8 mouse cellular contexts compared by ENCODE assay signal in the genomic region with DNA sequence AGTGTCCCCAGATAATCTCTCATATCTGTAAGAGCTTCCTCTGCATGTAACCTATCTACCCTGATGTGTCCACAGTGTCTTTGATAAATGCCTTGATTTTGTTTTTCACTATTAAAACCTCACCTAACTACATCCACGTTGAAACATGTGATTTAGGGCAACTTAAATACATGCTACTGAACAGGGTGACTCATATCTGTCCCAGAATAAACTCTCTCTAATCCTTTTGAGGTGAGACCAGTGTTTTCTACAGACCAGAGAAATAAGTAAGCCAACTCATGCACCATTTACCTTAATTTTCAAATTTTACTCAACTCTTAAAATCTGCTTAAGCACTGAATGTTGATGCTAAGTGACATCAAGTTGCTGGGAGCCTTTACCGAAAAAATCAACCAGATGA. TPM values are rescaled to one million over a fixed set of nuclear protein-coding genes. Genes with fewer than 3 reads are reported as not detected.
DNase-seq lines count a peak whose midpoint lies in the region; ATAC-seq lines count a peak whose summit lies in the region.

No protein-coding gene starts in this region.

- H3K36me3 ChIP-seq in midbrain, embryonic 11.5 days (ENCODE audit: control insufficient read depth, insufficient read depth, low read length) = peaks cover 8% of the 10 kb centered on the region

- peak overlapping the region; percentile 95 for H3K9ac ChIP-seq in midbrain, embryonic 11.5 days (ENCODE audit: low read length)

- peak overlapping the region; percentile 92; the same call in 1 of the 2 replicates for H3K27ac ChIP-seq in midbrain, embryonic 11.5 days (ENCODE audit: low read depth, low read length)

- H3K9me3 ChIP-seq in midbrain, embryonic 11.5 days (ENCODE audit: control insufficient read depth, low read length) = no peaks in the 10 kb centered on the region

- peak; percentile 6 for DNase-seq in kidney, adult 9 months
- no peak for DNase-seq in kidney, postnatal 36 days
- DNase-seq in NIH3T3 (ENCODE audit: low read depth) = peak; percentile 35
- DNase-seq in heart, postnatal 10 days = peak; percentile 15 to 20
- no peak for DNase-seq in midbrain, embryonic 11.5 days (ENCODE audit: low spot score, missing footprints)
- DNase-seq in adrenal gland, postnatal 14 days = no peak
- no peak for DNase-seq in layer of hippocampus, adult 9-11 months
- no peak for DNase-seq in right cerebral cortex, postnatal 4 days

- peak overlapping the region; percentile 70 for H3K4me3 ChIP-seq in midbrain, embryonic 11.5 days (ENCODE audit: low read depth, low read length)

- no peak for ATAC-seq in midbrain, embryonic 11.5 days (ENCODE audit: low FRiP score)

- no peaks in the 10 kb centered on the region for H3K27me3 ChIP-seq in midbrain, embryonic 11.5 days (ENCODE audit: control insufficient read depth, insufficient read depth, low read length)

- WGBS in midbrain, embryonic 11.5 days = 17% methylated on average over 2 of the region's 2 CpGs

- peak overlapping the region; percentile 74 for H3K4me2 ChIP-seq in midbrain, embryonic 11.5 days

- peaks cover 14% of the 10 kb centered on the region for H3K4me1 ChIP-seq in midbrain, embryonic 11.5 days (ENCODE audit: control insufficient read depth, insufficient read depth, low read length)

- intact Hi-C loops in heart, postnatal 10 days (cut with DNase I) = loop anchor here (5.0 kb wide), 1 partner anchor 34 kb away; no protein-coding TSS in a partner anchor

RNA-seq across cellular contexts. Expression of a gene that starts 0.7 kb away (rescaled TPM):
- 10 to 100 TPM; 15.3 to 18.8 TPM for total RNA-seq in heart, postnatal 10 days (2021)
- 45.8 and 51.6 TPM in 2 replicates for polyA plus RNA-seq in midbrain, embryonic 11.5 days (2014; fragmentation: Nextera tagmentation; extraction: Ambion mirVana)
- total RNA-seq in adrenal gland, postnatal 14 days (2021) = 14.4 and 18.8 TPM in 2 replicates

RNA-seq across cellular contexts. Expression of a gene that starts 51.9 kb away (rescaled TPM):
- total RNA-seq in heart, postnatal 10 days (2021) = not detected
- not detected in 2 replicates for polyA plus RNA-seq in midbrain, embryonic 11.5 days (2014; fragmentation: Nextera tagmentation; extraction: Ambion mirVana)
- total RNA-seq in adrenal gland, postnatal 14 days (2021) = not detected in 2 replicates

Comparison
In these comparisons a context has a peak if more than half of its experiments do, and no peak if none do; other contexts are left out.
1. DNase-seq: peak in kidney, adult 9 months (single experiment), NIH3T3 (single experiment) and heart, postnatal 10 days (2 of 2); none in kidney, postnatal 36 days (0 of 2), midbrain, embryonic 11.5 days (single experiment), adrenal gland, postnatal 14 days (single experiment), layer of hippocampus, adult 9-11 months (single experiment) and right cerebral cortex, postnatal 4 days (single experiment).